Mouse (Mus musculus): ENCODE measurements around the gene Gabrb2. TPM values are rescaled to one million over a fixed set of nuclear protein-coding genes. Genes with fewer than 3 reads are reported as not detected.

Gabrb2 gene
- polyA plus RNA-seq, 1 experiment from 2014 or later, result 0.45 TPM

DNA sequence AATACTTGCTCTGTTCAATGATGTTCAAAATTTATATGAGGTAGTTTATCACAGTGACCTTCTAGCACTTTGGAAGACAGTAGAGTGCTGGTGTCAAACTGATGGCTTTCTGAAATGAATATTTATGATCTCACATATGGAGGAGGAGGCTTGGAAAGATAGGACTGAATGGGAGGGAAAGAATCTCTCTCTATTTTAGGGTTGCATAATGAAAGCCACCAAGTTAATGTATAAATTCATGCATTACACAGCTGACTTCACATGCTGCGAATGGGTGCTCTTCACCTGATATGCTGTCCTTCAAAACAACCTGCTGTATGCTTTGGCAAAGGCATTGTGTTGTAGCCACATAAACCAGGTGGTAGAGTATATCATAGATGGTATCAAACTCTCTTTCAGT, 44.6 kb downstream of the Gabrb2 start:
- Histone ChIP-seq H3K4me1 (no peaks in the 10 kb centered on the region), H3K27ac (no peak overlapping the region), H3K27me3 (ENCODE audit: low read depth, poor library complexity, severe bottlenecking) (no peaks in the 10 kb centered on the region), H3K4me3 (no peak overlapping the region), H3K9me3 (replicated peaks) (no peaks in the 10 kb centered on the region), H3K36me3 (no peaks in the 10 kb centered on the region)
- no peak for DNase-seq (ENCODE audit: low spot score)
- WGBS, result 97% methylated on average over 1 of the region's 1 CpGs

DNA sequence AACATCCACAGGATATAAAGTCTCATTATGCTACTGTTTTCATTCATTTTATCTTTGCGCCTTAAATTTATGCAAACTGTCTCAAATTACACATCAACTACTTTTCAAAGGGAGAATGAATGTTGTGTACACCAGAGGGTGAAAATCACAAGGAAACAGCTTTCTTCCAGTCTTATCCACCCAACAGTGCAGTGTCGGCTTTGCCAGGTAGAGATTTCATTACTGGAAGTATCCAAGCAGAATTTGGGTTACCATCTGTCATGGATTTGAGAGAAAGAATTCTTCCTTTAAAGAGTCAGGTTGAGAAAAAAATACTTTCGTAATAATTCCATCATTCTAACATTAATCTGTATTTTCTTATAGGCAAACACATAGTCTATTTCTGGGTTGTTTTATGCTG, 48.8 kb downstream of the Gabrb2 start:
- H3K36me3 ChIP-seq, result no peaks in the 10 kb centered on the region
- WGBS, result 90% methylated on average over 3 of the region's 3 CpGs
- no peaks in the 10 kb centered on the region for H3K4me1 ChIP-seq
- no peak for DNase-seq (ENCODE audit: low spot score)
- H3K27ac ChIP-seq, result no peak overlapping the region
- H3K27me3 ChIP-seq (ENCODE audit: low read depth, poor library complexity, severe bottlenecking), result no peaks in the 10 kb centered on the region
- H3K4me3 ChIP-seq, result no peak overlapping the region
- H3K9me3 ChIP-seq (replicated peaks), result no peaks in the 10 kb centered on the region

DNA sequence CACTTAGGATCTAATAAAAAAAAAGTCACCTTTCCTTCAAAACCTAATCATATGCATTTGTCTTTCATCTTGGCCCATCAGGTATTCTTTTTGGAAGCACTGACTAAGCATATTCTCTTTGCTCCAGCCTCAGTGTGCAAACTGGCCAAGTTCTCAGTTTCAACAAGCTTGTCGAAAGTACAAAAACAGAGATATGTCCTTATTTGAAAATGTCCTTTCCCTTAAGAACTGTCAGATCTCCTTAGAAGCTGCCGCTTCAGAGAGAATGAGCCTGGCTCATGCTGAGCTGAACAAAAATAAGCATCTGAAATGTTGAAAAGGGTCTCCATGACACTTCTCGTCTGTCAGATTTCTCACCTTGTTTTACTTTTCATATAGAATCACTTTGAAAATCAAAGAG, 55.0 kb downstream of the Gabrb2 start:
- no peaks in the 10 kb centered on the region for H3K36me3 ChIP-seq
- WGBS, result 90% methylated on average over 3 of the region's 3 CpGs
- no peaks in the 10 kb centered on the region for H3K9me3 ChIP-seq (replicated peaks)
- H3K4me3 ChIP-seq, result no peak overlapping the region
- H3K4me1 ChIP-seq, result no peaks in the 10 kb centered on the region
- H3K27me3 ChIP-seq (ENCODE audit: low read depth, poor library complexity, severe bottlenecking), result no peaks in the 10 kb centered on the region
- H3K27ac ChIP-seq, result no peak overlapping the region
- no peak for DNase-seq (ENCODE audit: low spot score)

DNA sequence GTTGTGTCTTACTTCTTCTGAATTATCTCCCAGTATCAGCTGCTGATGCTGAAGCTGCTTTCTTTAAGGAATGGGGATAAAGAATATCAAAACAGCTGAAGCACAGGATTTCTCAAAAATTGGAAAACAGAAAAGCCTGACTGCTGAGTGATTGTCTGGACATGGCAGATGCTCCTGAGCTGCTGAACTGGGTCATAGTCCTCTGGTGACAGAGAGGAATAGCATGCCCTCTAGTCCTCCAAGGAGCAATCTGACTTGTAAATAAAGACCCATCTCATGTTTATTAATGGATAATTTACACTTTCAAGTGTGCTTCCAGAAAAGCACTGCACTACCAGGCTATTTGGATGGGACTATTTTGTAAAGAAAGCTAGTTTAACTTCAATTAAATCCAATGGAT, 68.1 kb downstream of the Gabrb2 start:
- Histone ChIP-seq H3K4me1 (no peaks in the 10 kb centered on the region), H3K27ac (no peak overlapping the region), H3K4me3 (no peak overlapping the region), H3K36me3 (no peaks in the 10 kb centered on the region), H3K9me3 (replicated peaks) (no peaks in the 10 kb centered on the region), H3K27me3 (ENCODE audit: low read depth, poor library complexity, severe bottlenecking) (no peaks in the 10 kb centered on the region)
- DNase-seq (ENCODE audit: low spot score), result no peak

DNA sequence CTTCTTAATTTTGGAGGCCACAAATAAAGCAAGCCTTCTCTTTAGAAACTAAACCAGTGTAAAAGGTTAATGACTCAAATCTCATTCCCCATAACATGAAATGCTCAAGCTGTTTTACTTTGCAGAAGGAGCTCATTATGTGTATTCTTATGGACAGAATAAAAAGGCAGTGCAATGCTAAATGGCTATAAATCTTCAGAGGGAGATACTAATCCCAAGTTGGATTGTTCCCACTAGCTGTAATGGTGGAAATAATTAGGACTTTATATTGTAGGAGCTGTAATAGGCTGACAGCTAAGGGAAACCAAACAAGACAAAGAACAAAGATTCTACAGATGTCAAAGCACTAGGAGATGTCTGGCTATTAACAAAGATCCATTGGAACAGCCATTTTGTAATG, 81.6 kb downstream of the Gabrb2 start:
- H3K36me3 ChIP-seq, result no peaks in the 10 kb centered on the region
- H3K4me1 ChIP-seq, result no peaks in the 10 kb centered on the region
- no peak for DNase-seq (ENCODE audit: low spot score)
- H3K27me3 ChIP-seq (ENCODE audit: low read depth, poor library complexity, severe bottlenecking), result no peaks in the 10 kb centered on the region
- H3K9me3 ChIP-seq (replicated peaks), result no peaks in the 10 kb centered on the region
- no peak overlapping the region for H3K4me3 ChIP-seq
- H3K27ac ChIP-seq, result no peak overlapping the region

DNA sequence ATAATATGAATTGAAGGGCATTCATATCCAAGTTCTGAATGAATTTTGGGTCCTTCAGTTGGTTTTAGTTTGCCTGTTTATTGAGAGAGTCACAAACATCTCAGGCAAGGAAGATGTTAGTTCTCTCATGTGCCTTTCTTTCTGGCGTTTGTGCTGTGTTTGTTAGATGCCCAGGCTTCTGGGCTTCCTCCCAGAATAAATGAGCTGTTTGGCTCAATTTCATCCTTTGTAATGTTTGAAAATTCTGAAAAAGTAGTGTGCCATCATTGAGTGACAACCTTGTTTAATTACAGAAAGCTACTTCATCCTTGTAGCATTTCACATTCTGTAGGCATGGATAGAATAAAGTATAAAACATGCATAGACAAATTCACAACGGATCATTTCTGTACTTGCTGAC, 85.9 kb downstream of the Gabrb2 start:
- WGBS, result 84% methylated on average over 2 of the region's 2 CpGs
- no peak for DNase-seq (ENCODE audit: low spot score)

DNA sequence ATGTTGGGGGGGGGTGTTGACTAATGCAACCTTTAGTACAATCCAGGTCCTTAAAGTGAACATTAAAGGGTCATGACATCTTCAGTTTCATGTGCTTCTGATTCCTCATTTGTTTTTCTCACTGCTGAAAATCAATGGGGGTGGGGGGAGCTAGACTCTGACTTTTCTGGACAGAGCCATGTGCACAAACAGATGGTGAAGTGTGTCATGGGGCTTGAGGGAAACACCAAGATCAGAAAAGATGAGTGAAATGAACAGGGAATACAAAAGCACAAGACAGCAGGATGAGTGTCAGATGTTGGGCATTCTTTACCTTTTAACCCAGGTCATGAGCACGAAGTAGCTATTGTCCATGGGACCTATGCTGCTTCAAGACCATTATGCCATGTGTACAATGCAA, 86.4 kb downstream of the Gabrb2 start:
- 78% methylated on average over 1 of the region's 1 CpGs for WGBS
- no peaks in the 10 kb centered on the region for H3K36me3 ChIP-seq
- H3K4me3 ChIP-seq, result no peak overlapping the region
- no peaks in the 10 kb centered on the region for H3K9me3 ChIP-seq (replicated peaks)
- H3K4me1 ChIP-seq, result no peaks in the 10 kb centered on the region
- no peak for DNase-seq (ENCODE audit: low spot score)
- H3K27ac ChIP-seq, result no peak overlapping the region
- H3K27me3 ChIP-seq (ENCODE audit: low read depth, poor library complexity, severe bottlenecking), result no peaks in the 10 kb centered on the region

More for the DNA sequence above, 85.9 kb downstream of the Gabrb2 start:
- no peaks in the 10 kb centered on the region for H3K9me3 ChIP-seq (replicated peaks)
- no peaks in the 10 kb centered on the region for H3K36me3 ChIP-seq
- no peaks in the 10 kb centered on the region for H3K4me1 ChIP-seq
- H3K27ac ChIP-seq, result no peak overlapping the region
- no peaks in the 10 kb centered on the region for H3K27me3 ChIP-seq (ENCODE audit: low read depth, poor library complexity, severe bottlenecking)
- no peak overlapping the region for H3K4me3 ChIP-seq

DNA sequence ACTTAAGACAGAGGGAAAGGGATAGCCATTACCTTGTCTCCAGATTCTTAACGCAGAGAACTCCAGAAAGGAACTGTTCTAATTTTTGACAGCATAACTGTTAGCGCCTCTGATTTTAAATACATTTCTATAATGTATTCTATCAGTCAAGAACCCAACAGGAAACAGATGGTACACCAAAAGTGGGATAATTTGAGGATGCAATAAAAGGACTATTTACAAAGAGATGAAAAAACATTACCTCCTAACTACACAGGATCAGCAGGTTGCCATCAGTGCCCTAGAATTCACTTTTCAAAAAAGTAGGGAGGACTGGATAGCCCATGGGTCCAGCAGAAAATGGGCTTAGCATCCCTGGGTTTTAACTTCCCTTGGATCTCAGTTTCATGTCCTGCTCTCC, 102.4 kb downstream of the Gabrb2 start:
- Histone ChIP-seq H3K4me1 (no peaks in the 10 kb centered on the region), H3K9me3 (replicated peaks) (no peaks in the 10 kb centered on the region), H3K27me3 (ENCODE audit: low read depth, poor library complexity, severe bottlenecking) (no peaks in the 10 kb centered on the region), H3K4me3 (no peak overlapping the region), H3K27ac (no peak overlapping the region), H3K36me3 (no peaks in the 10 kb centered on the region)
- 87% methylated on average over 2 of the region's 2 CpGs for WGBS
- DNase-seq (ENCODE audit: low spot score), result no peak

DNA sequence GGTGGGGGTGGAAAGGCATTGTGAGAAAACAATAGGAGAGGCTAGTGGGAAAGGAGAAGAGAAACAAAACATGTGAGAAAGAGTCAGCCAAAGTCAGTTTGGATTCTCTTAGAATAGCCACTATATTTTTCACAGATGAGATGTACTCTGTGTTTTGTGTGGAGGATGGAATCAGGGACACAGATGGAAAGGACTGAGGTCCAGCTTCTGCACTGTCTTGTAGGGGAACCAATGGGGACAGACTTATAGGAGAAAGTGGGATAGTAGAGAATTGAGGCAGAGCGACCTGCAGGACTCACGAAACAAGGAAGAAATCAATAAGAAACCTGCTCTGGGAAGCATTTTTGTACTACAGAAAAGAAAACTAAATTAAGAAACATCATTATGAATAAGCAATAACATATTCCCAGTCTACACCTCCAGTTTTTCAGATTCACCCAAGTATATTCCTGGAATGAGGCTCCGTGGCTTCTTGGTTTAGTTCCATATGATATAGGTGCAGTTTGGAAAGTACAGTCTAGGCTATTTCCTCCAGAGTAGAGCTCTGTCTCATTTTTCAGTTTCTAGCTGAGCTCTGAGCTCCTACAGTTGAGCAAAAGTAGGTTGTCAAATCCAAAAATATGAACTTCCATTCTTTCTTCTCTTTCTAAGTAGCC, 108.8 kb downstream of the Gabrb2 start:
- DNase-seq (ENCODE audit: low spot score), result no peak
- Histone ChIP-seq H3K4me3 (no peak overlapping the region), H3K27ac (no peak overlapping the region), H3K4me1 (no peaks in the 10 kb centered on the region), H3K9me3 (replicated peaks) (no peaks in the 10 kb centered on the region), H3K36me3 (no peaks in the 10 kb centered on the region), H3K27me3 (ENCODE audit: low read depth, poor library complexity, severe bottlenecking) (no peaks in the 10 kb centered on the region)
- WGBS, result 95% methylated on average over 3 of the region's 3 CpGs

DNA sequence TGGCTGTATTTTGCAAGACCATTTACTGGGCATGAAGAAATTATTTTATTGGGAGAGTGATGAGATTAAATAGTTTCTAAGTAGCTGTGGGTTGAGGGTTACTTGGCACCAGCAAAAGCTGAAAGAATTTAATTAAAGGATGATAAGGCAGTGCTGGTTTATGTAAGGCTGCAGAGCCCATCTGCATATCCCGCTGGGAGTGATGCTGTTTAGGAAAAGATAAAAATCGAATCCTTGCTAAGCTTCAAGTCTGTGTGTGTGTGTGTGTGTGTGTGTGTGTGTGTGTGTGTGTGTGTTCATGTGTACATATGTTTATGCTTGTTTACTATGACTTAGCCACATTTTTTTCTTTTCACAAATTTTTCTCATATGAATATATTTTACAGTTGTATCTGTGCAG, 113.0 kb downstream of the Gabrb2 start:
- H3K9me3 ChIP-seq (replicated peaks), result no peaks in the 10 kb centered on the region
- H3K4me3 ChIP-seq, result no peak overlapping the region
- no peak for DNase-seq (ENCODE audit: low spot score)
- H3K27me3 ChIP-seq (ENCODE audit: low read depth, poor library complexity, severe bottlenecking), result no peaks in the 10 kb centered on the region
- no peak overlapping the region for H3K27ac ChIP-seq
- no peaks in the 10 kb centered on the region for H3K4me1 ChIP-seq
- WGBS, result 70% methylated on average over 2 of the region's 2 CpGs
- no peaks in the 10 kb centered on the region for H3K36me3 ChIP-seq

DNA sequence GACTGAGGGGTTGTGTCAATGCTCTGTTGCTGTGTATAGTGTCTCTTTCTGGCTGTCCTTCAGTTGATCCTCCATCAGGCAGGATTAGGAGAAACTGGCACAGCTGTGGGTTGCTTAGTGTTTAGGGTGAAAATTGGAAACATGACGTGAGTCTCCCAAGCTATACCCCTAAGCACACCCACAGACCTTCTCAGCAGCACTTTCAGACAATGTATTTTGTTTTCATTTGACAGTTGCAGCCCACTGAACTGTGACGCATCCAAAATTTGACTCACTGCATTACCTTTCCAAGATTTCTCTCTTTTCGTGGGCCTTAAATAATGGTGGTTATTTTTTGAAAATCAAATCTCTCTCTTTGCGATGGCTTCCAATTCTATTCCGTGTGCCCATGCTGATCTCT, 115.7 kb downstream of the Gabrb2 start:
- H3K9me3 ChIP-seq (replicated peaks), result no peaks in the 10 kb centered on the region
- no peaks in the 10 kb centered on the region for H3K36me3 ChIP-seq
- WGBS, result 88% methylated on average over 5 of the region's 5 CpGs
- H3K4me1 ChIP-seq, result no peaks in the 10 kb centered on the region
- no peak overlapping the region for H3K27ac ChIP-seq
- H3K27me3 ChIP-seq (ENCODE audit: low read depth, poor library complexity, severe bottlenecking), result no peaks in the 10 kb centered on the region
- DNase-seq (ENCODE audit: low spot score), result no peak
- H3K4me3 ChIP-seq, result no peak overlapping the region

DNA sequence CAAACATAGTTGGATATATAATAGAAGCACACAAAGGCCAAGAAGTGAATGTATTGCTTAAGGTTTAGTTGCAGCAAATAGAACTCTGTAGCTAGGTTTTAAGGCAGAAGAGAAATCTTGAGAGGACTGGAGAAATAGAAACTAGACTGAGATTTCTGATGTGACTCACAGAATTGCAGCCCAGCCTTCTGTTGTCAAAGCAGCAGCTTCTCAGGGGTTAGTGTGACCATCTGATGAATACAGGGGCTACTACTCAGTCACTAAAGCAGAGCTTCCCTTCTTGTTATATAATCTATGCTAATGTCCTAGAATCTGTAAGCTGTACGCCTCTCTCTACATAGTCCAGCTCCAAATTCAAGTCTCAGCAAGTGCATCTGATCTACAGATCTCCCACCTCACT, 116.3 kb downstream of the Gabrb2 start:
- no peaks in the 10 kb centered on the region for H3K4me1 ChIP-seq
- no peaks in the 10 kb centered on the region for H3K27me3 ChIP-seq (ENCODE audit: low read depth, poor library complexity, severe bottlenecking)
- H3K36me3 ChIP-seq, result no peaks in the 10 kb centered on the region
- no peak overlapping the region for H3K4me3 ChIP-seq
- 96% methylated on average over 1 of the region's 1 CpGs for WGBS
- no peak overlapping the region for H3K27ac ChIP-seq
- no peaks in the 10 kb centered on the region for H3K9me3 ChIP-seq (replicated peaks)
- no peak for DNase-seq (ENCODE audit: low spot score)

DNA sequence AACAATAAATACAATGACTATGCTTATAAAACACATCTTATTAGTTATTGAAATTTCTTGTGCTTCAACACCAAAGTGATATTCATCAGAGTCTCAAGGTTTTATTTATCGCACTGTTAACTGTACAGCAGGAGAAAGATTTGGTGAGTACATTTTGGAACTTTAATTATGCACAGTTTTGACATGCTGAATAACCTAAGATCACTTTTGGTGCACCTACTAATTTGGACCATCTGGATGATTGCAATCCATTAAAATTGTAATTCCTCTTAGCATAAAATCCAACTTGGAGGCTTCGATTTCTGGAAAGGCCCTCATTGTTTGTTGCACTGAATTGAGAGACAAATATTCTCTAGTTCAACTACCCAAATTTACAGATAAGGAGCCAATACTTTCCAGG, 123.3 kb downstream of the Gabrb2 start:
- Histone ChIP-seq H3K4me1 (no peaks in the 10 kb centered on the region), H3K27me3 (ENCODE audit: low read depth, poor library complexity, severe bottlenecking) (no peaks in the 10 kb centered on the region)
- WGBS, result 92% methylated on average over 2 of the region's 2 CpGs

DNA sequence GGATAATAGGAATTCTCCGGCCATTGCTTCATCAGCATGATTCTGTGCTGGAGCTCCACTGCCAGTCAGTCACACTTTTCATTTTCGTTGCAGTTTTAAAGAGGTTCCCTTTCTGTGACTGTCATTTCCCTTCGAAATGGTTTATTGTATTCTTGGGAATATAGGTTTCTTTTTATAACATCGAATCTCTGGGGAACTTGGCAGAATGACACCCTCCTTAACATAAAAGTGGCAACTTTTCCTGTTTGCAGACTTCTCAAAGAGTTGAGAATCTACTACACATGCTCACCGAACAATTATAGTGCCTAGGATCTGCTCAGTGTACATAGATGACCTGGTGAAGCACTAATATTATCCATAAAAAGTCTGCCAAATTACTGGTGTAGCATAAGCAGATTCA, 146.5 kb downstream of the Gabrb2 start:
- Histone ChIP-seq H3K9me3 (replicated peaks) (no peaks in the 10 kb centered on the region), H3K27me3 (ENCODE audit: low read depth, poor library complexity, severe bottlenecking) (no peaks in the 10 kb centered on the region), H3K36me3 (no peaks in the 10 kb centered on the region), H3K27ac (no peak overlapping the region), H3K4me3 (no peak overlapping the region), H3K4me1 (no peaks in the 10 kb centered on the region)
- WGBS, result 85% methylated on average over 5 of the region's 5 CpGs
- no peak for DNase-seq (ENCODE audit: low spot score)

More for the DNA sequence above, 123.3 kb downstream of the Gabrb2 start:
- Histone ChIP-seq H3K27ac (no peak overlapping the region), H3K36me3 (no peaks in the 10 kb centered on the region), H3K9me3 (replicated peaks) (no peaks in the 10 kb centered on the region), H3K4me3 (no peak overlapping the region)
- no peak for DNase-seq (ENCODE audit: low spot score)

All from limb, embryonic 10.5 days (tissue).